Mouse (Mus musculus) thymus, postnatal 25 days (tissue): ENCODE data around the gene Esx1.
A peak's percentile ranks its signal among the peaks of the same experiment; 100 is the strongest.

Source experiments
- DNase-seq: peaks from one replicate; pipeline ENCODE4 v3.0.0; 2022

The Esx1 gene

GRCm38 (mm10) chrX:137121718-137122117, at the start of gene Esx1:
Gene Esx1, minus strand, starts transcription at chrX:137122083.
- no peak for DNase-seq

- peak; percentile 5 for DNase-seq
These were observed 48.1 kb upstream of the Esx1 start for GRCm38 (mm10) chrX:137170021-137170420.

- DNase-seq, result no peak
These were observed 45.8 kb upstream of the Esx1 start for GRCm38 (mm10) chrX:137167658-137168057.

GRCm38 (mm10) chrX:137165621-137166020, 43.7 kb upstream of the Esx1 start:
- DNase-seq, result no peak

GRCm38 (mm10) chrX:137162700-137163099, 40.8 kb upstream of the Esx1 start:
- DNase-seq, result no peak

GRCm38 (mm10) chrX:137160971-137161370, 39.1 kb upstream of the Esx1 start:
- DNase-seq, result no peak

GRCm38 (mm10) chrX:137149050-137149449, 27.2 kb upstream of the Esx1 start:
- no peak for DNase-seq

GRCm38 (mm10) chrX:137144674-137145073, 22.8 kb upstream of the Esx1 start:
- no peak for DNase-seq

- DNase-seq, result no peak
These were observed 21.8 kb upstream of the Esx1 start for GRCm38 (mm10) chrX:137143726-137144125.

GRCm38 (mm10) chrX:137142546-137142945, 20.7 kb upstream of the Esx1 start:
- no peak for DNase-seq

GRCm38 (mm10) chrX:137141669-137142068, 19.8 kb upstream of the Esx1 start:
- peak; percentile 15 for DNase-seq

GRCm38 (mm10) chrX:137127542-137127941, 5.7 kb upstream of the Esx1 start:
- DNase-seq, result no peak

GRCm38 (mm10) chrX:137119675-137120423, 2.0 kb downstream of the Esx1 start:
- no peak for DNase-seq

- DNase-seq, result peak; percentile 68
These were observed 3.7 kb downstream of the Esx1 start for GRCm38 (mm10) chrX:137118097-137118746.

- no peak for DNase-seq
These were observed 15.4 kb downstream of the Esx1 start for GRCm38 (mm10) chrX:137106498-137106897.

GRCm38 (mm10) chrX:137104531-137104930, 17.4 kb downstream of the Esx1 start:
- DNase-seq, result no peak
